Mouse (Mus musculus): ENCODE measurements at regions not wholly inside any gene's neighbourhood (a gene's known extent, or its start where the extent isn't known, plus 50 kb on each side); places are given as distances from the start of the nearest gene placed in this dataset.

DNA sequence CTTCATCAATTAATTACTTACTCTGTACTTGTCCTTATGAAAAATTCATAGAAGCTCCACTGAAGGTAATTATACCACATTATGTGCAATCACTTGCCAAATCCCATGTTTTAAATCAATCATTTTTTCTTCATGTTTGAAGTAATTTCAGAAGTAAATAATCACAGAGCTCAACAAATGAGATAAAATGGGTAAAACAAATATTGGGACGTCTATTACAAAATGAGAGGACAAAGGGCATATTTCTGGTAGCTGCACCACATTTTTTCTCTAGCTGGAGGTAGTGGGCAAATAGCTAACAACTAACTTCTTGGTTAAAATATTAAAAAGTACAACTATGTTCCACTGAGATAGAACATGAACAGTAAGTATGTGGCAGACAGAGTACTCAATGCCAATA, 681.3 kb upstream of the Pot1a start:
- no peak for DNase-seq (ENCODE audit: low spot score)

GRCm38 (mm10) chr6:26484451-26484850, 675.4 kb upstream of the Pot1a start:
- no peak for DNase-seq (ENCODE audit: low spot score)

GRCm38 (mm10) chr6:26441133-26441875, 632.3 kb upstream of the Pot1a start:
- DNase-seq (ENCODE audit: low spot score) = peak; percentile 26

DNA sequence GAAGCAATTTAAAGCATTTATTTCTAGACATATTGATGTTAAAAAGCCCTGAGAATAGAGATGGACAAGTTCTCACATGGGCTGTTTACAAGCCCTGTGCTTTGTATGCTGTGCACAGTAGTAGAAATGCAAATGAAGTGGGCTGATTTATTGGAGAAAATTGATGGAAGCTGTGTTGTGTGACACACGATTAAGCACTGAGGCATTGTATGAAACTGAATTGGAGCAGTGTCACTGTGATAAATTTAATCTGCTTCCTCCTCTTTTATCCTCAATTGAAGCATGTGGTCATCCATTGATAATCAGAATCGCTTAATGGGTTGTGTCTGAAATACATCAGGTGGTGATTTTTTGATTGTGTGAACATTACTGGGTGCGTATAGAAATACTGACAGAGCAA, 631.4 kb upstream of the Pot1a start:
- peak; percentile 56 for DNase-seq (ENCODE audit: low spot score)
